Mouse (Mus musculus) midbrain, embryonic 13.5 days (tissue): Measurements from ENCODE around the gene Elovl6. TPM values are rescaled to one million over a fixed set of nuclear protein-coding genes. Genes with fewer than 3 reads are reported as not detected.
A peak's percentile ranks its signal among the peaks of the same experiment; 100 is the strongest.

Source experiments
- ATAC-seq: fragments of 200-750 bp; cut with Nextera tagmentation; 2 replicates; pipeline ENCODE4 v1.8.0; 2017; ENCODE audit warnings: mild to moderate bottlenecking, moderate TSS enrichment, moderate library complexity
- H3K27ac ChIP-seq: fragments of 300-500 bp; sonication (generic); 2 replicates; pipeline ENCODE4 v1.5.1; 2015; ENCODE audit warnings: inconsistent platforms, mild to moderate bottlenecking, moderate library complexity
- H3K27me3 ChIP-seq: fragments of 300-500 bp; sonication (generic); 2 replicates; pipeline ENCODE4 v1.6.1; 2015; ENCODE audit warnings: mild to moderate bottlenecking, inconsistent platforms
- H3K36me3 ChIP-seq: fragments of 300-500 bp; sonication (generic); 2 replicates; pipeline ENCODE4 v1.6.1; 2015; ENCODE audit warnings: mild to moderate bottlenecking, inconsistent platforms
- H3K4me1 ChIP-seq: fragments of 300-500 bp; sonication (generic); replicated peaks from 2 replicates; pipeline ENCODE4 v1.6.1; 2015; ENCODE audit warnings: inconsistent platforms
- H3K4me2 ChIP-seq: fragments of 300-500 bp; sonication (generic); replicated peaks from 2 replicates; pipeline ENCODE4 v1.6.1; 2015; ENCODE audit warnings: moderate library complexity, mild to moderate bottlenecking, inconsistent platforms
- H3K4me3 ChIP-seq: fragments of 300-500 bp; sonication (generic); replicated peaks from 2 replicates; pipeline ENCODE4 v1.5.1; 2015; ENCODE audit warnings: mild to moderate bottlenecking, inconsistent platforms
- H3K9ac ChIP-seq: fragments of 300-500 bp; sonication (generic); replicated peaks from 2 replicates; pipeline ENCODE4 v1.6.1; 2015; ENCODE audit warnings: mild to moderate bottlenecking, inconsistent platforms
- H3K9me3 ChIP-seq: fragments of 300-500 bp; sonication (generic); 2 replicates; pipeline ENCODE4 v1.6.1; 2016; ENCODE audit warnings: mild to moderate bottlenecking, inconsistent platforms
- WGBS: fragments of 180-500 bp; shearing (Covaris S2); methylation state at CpG from one replicate; pipeline ENCODE4 v1.1.7; 2015; 5-methylcytosine and 5-hydroxymethylcytosine counted together
- polyA plus RNA-seq: library from polyadenylated mRNA; unstranded; fragments of >200 nt; fragmentation: Nextera tagmentation; extraction: Ambion mirVana; gene quantifications from 2 replicates; pipeline ENCODE4 v1.2.1, GENCODE M21; 2015

The Elovl6 gene
- polyA plus RNA-seq, 1 experiment from 2014 or later: 31.2 TPM

- Histone ChIP-seq H3K9me3 (no peaks in the 10 kb centered on the region), H3K9ac (no peak overlapping the region), H3K4me1 (peaks cover 5% of the 10 kb centered on the region; the same call in 1 of the 2 replicates), H3K27ac (no peak overlapping the region), H3K4me3 (no peak overlapping the region), H3K36me3 (no peaks in the 10 kb centered on the region), H3K4me2 (no peak overlapping the region), H3K27me3 (no peaks in the 10 kb centered on the region)
- WGBS: 91% methylated on average over 3 of the region's 3 CpGs
- no peak for ATAC-seq
These were observed 5.1 kb upstream of the Elovl6 start for GRCm38 (mm10) chr3:129527046-129527445.

- 51% methylated on average over 3 of the region's 3 CpGs for WGBS
These were observed 2.8 kb upstream of the Elovl6 start for GRCm38 (mm10) chr3:129529311-129529710.

GRCm38 (mm10) chr3:129530461-129530860 lies 1.7 kb upstream of the Elovl6 start:
- Histone ChIP-seq H3K9me3 (no peaks in the 10 kb centered on the region), H3K4me1 (peaks cover 16% of the 10 kb centered on the region), H3K36me3 (no peaks in the 10 kb centered on the region), H3K27ac (no peak overlapping the region), H3K27me3 (no peaks in the 10 kb centered on the region), H3K4me2 (no peak overlapping the region), H3K4me3 (no peak overlapping the region), H3K9ac (no peak overlapping the region)
- ATAC-seq: no peak
- WGBS: 96% methylated on average over 6 of the region's 6 CpGs

More at GRCm38 (mm10) chr3:129529311-129529710, 2.8 kb upstream of the Elovl6 start:
- Histone ChIP-seq H3K27ac (no peak overlapping the region), H3K4me1 (peaks cover 5% of the 10 kb centered on the region; the same call in 1 of the 2 replicates), H3K9ac (no peak overlapping the region), H3K4me2 (no peak overlapping the region), H3K4me3 (no peak overlapping the region), H3K27me3 (no peaks in the 10 kb centered on the region), H3K9me3 (no peaks in the 10 kb centered on the region), H3K36me3 (no peaks in the 10 kb centered on the region)
- ATAC-seq: no peak

GRCm38 (mm10) chr3:129532865-129533742 lies 949 bp downstream of the Elovl6 start:
- Histone ChIP-seq H3K9me3 (no peaks in the 10 kb centered on the region), H3K9ac (peak overlapping the region; percentile 85), H3K27me3 (no peaks in the 10 kb centered on the region), H3K27ac (peak overlapping the region; percentile 93), H3K36me3 (no peaks in the 10 kb centered on the region), H3K4me1 (peaks cover 39% of the 10 kb centered on the region), H3K4me3 (peak overlapping the region; percentile 80), H3K4me2 (peak overlapping the region; percentile 75)
- peak; percentile 18 for ATAC-seq
- under 1% methylated on average over 40 of the region's 40 CpGs for WGBS

GRCm38 (mm10) chr3:129533743-129534530 lies 1.8 kb downstream of the Elovl6 start:
- peak overlapping the region; percentile 80 for H3K4me3 ChIP-seq
- H3K4me2 ChIP-seq: peak overlapping the region; percentile 75
- ATAC-seq: peak; percentile 56
- H3K36me3 ChIP-seq: no peaks in the 10 kb centered on the region
- peak overlapping the region; percentile 93 for H3K27ac ChIP-seq
- peaks cover 45% of the 10 kb centered on the region for H3K4me1 ChIP-seq
- H3K9me3 ChIP-seq: no peaks in the 10 kb centered on the region
- no peaks in the 10 kb centered on the region for H3K27me3 ChIP-seq
- peak overlapping the region; percentile 85 for H3K9ac ChIP-seq
- WGBS: under 1% methylated on average over 72 of the region's 74 CpGs

GRCm38 (mm10) chr3:129535444-129535843 lies 3.3 kb downstream of the Elovl6 start:
- no peak for ATAC-seq
- Histone ChIP-seq H3K9me3 (no peaks in the 10 kb centered on the region), H3K36me3 (no peaks in the 10 kb centered on the region), H3K27ac (peak overlapping the region; percentile 98), H3K27me3 (no peaks in the 10 kb centered on the region), H3K4me3 (peak overlapping the region; percentile 80), H3K4me1 (peaks cover 45% of the 10 kb centered on the region), H3K9ac (peak overlapping the region; percentile 85), H3K4me2 (peak overlapping the region; percentile 75)
- 20% methylated on average over 6 of the region's 6 CpGs for WGBS

- Histone ChIP-seq H3K36me3 (no peaks in the 10 kb centered on the region), H3K4me2 (peak overlapping the region; percentile 75), H3K4me3 (peak overlapping the region; percentile 80), H3K9ac (peak overlapping the region; percentile 85), H3K9me3 (no peaks in the 10 kb centered on the region), H3K27ac (peak overlapping the region; percentile 98), H3K4me1 (peaks cover 45% of the 10 kb centered on the region), H3K27me3 (no peaks in the 10 kb centered on the region)
- ATAC-seq: peak; percentile 91
- WGBS: 0% methylated on average over 11 of the region's 11 CpGs
These were observed 4.0 kb downstream of the Elovl6 start for GRCm38 (mm10) chr3:129536109-129536508.

GRCm38 (mm10) chr3:129537954-129538353 lies 5.8 kb downstream of the Elovl6 start:
- no peak overlapping the region for H3K4me3 ChIP-seq
- H3K27me3 ChIP-seq: no peaks in the 10 kb centered on the region
- no peak overlapping the region for H3K9ac ChIP-seq
- ATAC-seq: no peak
- H3K36me3 ChIP-seq: peaks cover 18% of the 10 kb centered on the region
- WGBS: 36% methylated on average over 5 of the region's 5 CpGs
- peaks cover 40% of the 10 kb centered on the region for H3K4me1 ChIP-seq
- no peaks in the 10 kb centered on the region for H3K9me3 ChIP-seq
- no peak overlapping the region for H3K27ac ChIP-seq
- 0 out of 2 replicates have a peak overlapping the region, but pooled peaks have one; percentile 7 for H3K4me2 ChIP-seq

GRCm38 (mm10) chr3:129540882-129541281 lies 8.7 kb downstream of the Elovl6 start:
- H3K4me1 ChIP-seq: peaks cover 28% of the 10 kb centered on the region
- peaks cover 24% of the 10 kb centered on the region for H3K36me3 ChIP-seq
- H3K9ac ChIP-seq: no peak overlapping the region
- H3K27ac ChIP-seq: no peak overlapping the region
- H3K4me3 ChIP-seq: no peak overlapping the region
- no peaks in the 10 kb centered on the region for H3K27me3 ChIP-seq
- H3K4me2 ChIP-seq: no peak overlapping the region
- 94% methylated on average over 2 of the region's 2 CpGs for WGBS
- H3K9me3 ChIP-seq: no peaks in the 10 kb centered on the region; the same call in 1 of the 2 replicates
- ATAC-seq: no peak

- no peak overlapping the region for H3K4me3 ChIP-seq
- peaks cover 24% of the 10 kb centered on the region for H3K36me3 ChIP-seq
- no peak overlapping the region for H3K9ac ChIP-seq
- no peak overlapping the region for H3K4me2 ChIP-seq
- WGBS: 96% methylated on average over 11 of the region's 11 CpGs
- H3K4me1 ChIP-seq: peaks cover 29% of the 10 kb centered on the region
- no peak for ATAC-seq
- H3K9me3 ChIP-seq: no peaks in the 10 kb centered on the region; the same call in 1 of the 2 replicates
- no peaks in the 10 kb centered on the region for H3K27me3 ChIP-seq
- H3K27ac ChIP-seq: no peak overlapping the region
These were observed 9.3 kb downstream of the Elovl6 start for GRCm38 (mm10) chr3:129541456-129541855.

GRCm38 (mm10) chr3:129543376-129543775 lies 11.2 kb downstream of the Elovl6 start:
- no peak overlapping the region for H3K4me2 ChIP-seq
- no peak overlapping the region for H3K9ac ChIP-seq
- H3K27me3 ChIP-seq: no peaks in the 10 kb centered on the region
- ATAC-seq: no peak
- 96% methylated on average over 3 of the region's 3 CpGs for WGBS
- peaks cover 19% of the 10 kb centered on the region for H3K4me1 ChIP-seq
- no peak overlapping the region for H3K4me3 ChIP-seq
- H3K9me3 ChIP-seq: no peaks in the 10 kb centered on the region; the same call in 1 of the 2 replicates
- H3K36me3 ChIP-seq: peaks cover 24% of the 10 kb centered on the region
- no peak overlapping the region for H3K27ac ChIP-seq

- H3K9ac ChIP-seq: no peak overlapping the region
- H3K9me3 ChIP-seq: no peaks in the 10 kb centered on the region; the same call in 1 of the 2 replicates
- peaks cover 24% of the 10 kb centered on the region for H3K36me3 ChIP-seq
- no peak overlapping the region for H3K27ac ChIP-seq
- no peak overlapping the region for H3K4me3 ChIP-seq
- peaks cover 22% of the 10 kb centered on the region for H3K4me1 ChIP-seq
- no peak for ATAC-seq
- 100% methylated on average over 1 of the region's 1 CpGs for WGBS
- H3K27me3 ChIP-seq: no peaks in the 10 kb centered on the region
- H3K4me2 ChIP-seq: no peak overlapping the region
These were observed 12.1 kb downstream of the Elovl6 start for GRCm38 (mm10) chr3:129544217-129544616.
